Mouse (Mus musculus) CH12.LX (cell line): ENCODE data around the gene Kctd17.

Experiments used
- CTCF ChIP-seq, 2 experiments: IDR thresholded peaks in 1 of 2; conservative IDR thresholded peaks in 1 of 2; 2 replicates each; pipeline ENCODE4 v1.5.1; 2011 to 2012; ENCODE audit warnings: low read depth in 2 of 2, low read length in 2 of 2, improper control_type of control experiment in 1 of 2, inconsistent platforms in 1 of 2, mild to moderate bottlenecking in 1 of 2, moderate library complexity in 1 of 2
- EP300 ChIP-seq: IDR thresholded peaks from 2 replicates; pipeline ENCODE4 v1.6.1; 2011; ENCODE audit warnings: low read length, improper control_type of control experiment
- POLR2A ChIP-seq: IDR thresholded peaks from 2 replicates; pipeline ENCODE4 v1.6.1; 2011; ENCODE audit warnings: low read depth, mild to moderate bottlenecking, improper control_type of control experiment, low read length
- TCF12 ChIP-seq: IDR thresholded peaks from 2 replicates; pipeline ENCODE4 v1.6.1; 2014; ENCODE audit warnings: low read depth, mild to moderate bottlenecking, inconsistent platforms, low read length, improper control_type of control experiment
- USF1 ChIP-seq: IDR thresholded peaks from 2 replicates; pipeline ENCODE4 v1.6.1; 2014; ENCODE audit warnings: low read depth, mild to moderate bottlenecking, inconsistent platforms, low read length, improper control_type of control experiment
- ZMIZ1 ChIP-seq: IDR thresholded peaks from 2 replicates; pipeline ENCODE4 v1.6.1; 2012; ENCODE audit warnings: low read depth, mild to moderate bottlenecking, inconsistent platforms, low read length, improper control_type of control experiment
- ZNF384 ChIP-seq: IDR thresholded peaks from 2 replicates; pipeline ENCODE4 v1.6.1; 2012; ENCODE audit warnings: low read depth, low read length, improper control_type of control experiment, inconsistent platforms

GRCm38 (mm10) chr15:78480991-78481390, 52.6 kb downstream of the Kctd17 start:
- TF ChIP-seq POLR2A = no peak
- no peak for TF ChIP-seq ZNF384
- no peak for TF ChIP-seq ZMIZ1
- TF ChIP-seq EP300 = no peak
- no peak for TF ChIP-seq TCF12
- no peak for TF ChIP-seq CTCF (conservative IDR thresholded peaks at IDR 0.05 in 1 of 2, IDR thresholded peaks at IDR 0.05 in 1 of 2; ENCODE audit: low read depth in 2 of 2, low read length in 2 of 2)
- no peak for TF ChIP-seq USF1
